Mouse (Mus musculus) CH12.LX (cell line): ENCODE measurements at regions not wholly inside any gene's neighbourhood (a gene's known extent, or its start where the extent isn't known, plus 50 kb on each side); places are given as distances from the start of the nearest gene placed in this dataset.

Experiments used
- DNase-seq: peaks from one replicate; pipeline ENCODE4 v3.0.0-alpha.2; 2013; ENCODE audit errors: extremely low read depth
- H3K27ac ChIP-seq: 2 replicates; pipeline ENCODE4 v1.5.1; 2012; ENCODE audit warnings: low read depth, mild to moderate bottlenecking, control low read depth, moderate library complexity; ENCODE audit not compliant: insufficient read depth
- H3K27me3 ChIP-seq: replicated peaks from 2 replicates; pipeline ENCODE3; 2012; ENCODE audit warnings: inconsistent platforms
- H3K36me3 ChIP-seq, 2 experiments: replicated peaks in 1 of 2; 2 replicates each; pipeline versions ENCODE3 to v1.6.1; 2012; ENCODE audit warnings: inconsistent platforms in 1 of 2, low read length in 1 of 2, mild to moderate bottlenecking in 1 of 2, mixed read lengths in 1 of 2, moderate library complexity in 1 of 2; ENCODE audit not compliant: control insufficient read depth in 1 of 2, insufficient read depth in 1 of 2
- H3K4me1 ChIP-seq, 2 experiments: 2 replicates each; pipeline ENCODE4 v1.6.1; 2012; ENCODE audit warnings: inconsistent platforms in 1 of 2, moderate library complexity in 1 of 2; ENCODE audit not compliant: insufficient read depth in 2 of 2, control insufficient read depth in 1 of 2
- H3K4me2 ChIP-seq: 2 replicates; pipeline ENCODE4 v1.6.1; 2012; ENCODE audit warnings: low read depth, mild to moderate bottlenecking, control low read depth; ENCODE audit not compliant: poor library complexity, insufficient read depth, severe bottlenecking
- H3K4me3 ChIP-seq, 3 experiments: fragments of 150-350 bp in 1 of 3; sonication (generic) in 1 of 3; replicated peaks in 1 of 3; 2 replicates each; pipeline versions ENCODE3 to v1.5.1; 2011 to 2012; ENCODE audit warnings: low read depth in 2 of 3, low read length in 2 of 3, mild to moderate bottlenecking in 2 of 3, moderate library complexity in 2 of 3, control low read depth in 1 of 3, improper control_type of control experiment in 1 of 3, inconsistent platforms in 1 of 3, mixed read lengths in 1 of 3; ENCODE audit not compliant: poor library complexity in 1 of 3
- H3K79me2 ChIP-seq: replicated peaks from 2 replicates; pipeline ENCODE4 v1.6.1; 2012; ENCODE audit warnings: mild to moderate bottlenecking, moderate library complexity; ENCODE audit not compliant: control insufficient read depth, poor library complexity, insufficient read depth, severe bottlenecking; ENCODE audit errors: extremely low read depth
- H3K9ac ChIP-seq: 2 replicates; pipeline ENCODE4 v1.6.1; 2012; ENCODE audit warnings: low read depth, mild to moderate bottlenecking, control low read depth, moderate library complexity; ENCODE audit not compliant: insufficient read depth
- H3K9me3 ChIP-seq: replicated peaks from 2 replicates; pipeline ENCODE3; 2012; ENCODE audit warnings: low read length, inconsistent platforms, mixed read lengths
- BHLHE40 ChIP-seq: IDR thresholded peaks from 2 replicates; pipeline ENCODE4 v1.6.1; 2011; ENCODE audit warnings: mild to moderate bottlenecking, low read depth, low read length, improper control_type of control experiment
- CHD1 ChIP-seq: IDR thresholded peaks from 2 replicates; pipeline ENCODE4 v1.6.1; 2012; ENCODE audit warnings: low read depth, low read length, improper control_type of control experiment, inconsistent platforms
- EP300 ChIP-seq: IDR thresholded peaks from 2 replicates; pipeline ENCODE4 v1.6.1; 2011; ENCODE audit warnings: low read length, improper control_type of control experiment
- ETS1 ChIP-seq: conservative IDR thresholded peaks from 2 replicates; pipeline ENCODE4 v1.6.1; 2012; ENCODE audit warnings: low read depth, mild to moderate bottlenecking, inconsistent platforms, low read length, improper control_type of control experiment, moderate library complexity
- IRF4 ChIP-seq: IDR thresholded peaks from 2 replicates; pipeline ENCODE4 v1.6.1; 2014; ENCODE audit warnings: low read depth, mild to moderate bottlenecking, inconsistent platforms, low read length, improper control_type of control experiment
- JUND ChIP-seq: conservative IDR thresholded peaks from 2 replicates; pipeline ENCODE4 v1.6.1; 2011; ENCODE audit warnings: low read depth, low read length, improper control_type of control experiment
- MAZ ChIP-seq: IDR thresholded peaks from 2 replicates; pipeline ENCODE4 v1.6.1; 2012; ENCODE audit warnings: low read depth, mild to moderate bottlenecking, inconsistent platforms, low read length, improper control_type of control experiment, moderate library complexity
- MXI1 ChIP-seq: IDR thresholded peaks from 2 replicates; pipeline ENCODE4 v1.6.1; 2011; ENCODE audit warnings: mild to moderate bottlenecking, low read depth, low read length, improper control_type of control experiment
- MYC ChIP-seq: IDR thresholded peaks from 2 replicates; pipeline ENCODE4 v1.6.1; 2011; ENCODE audit warnings: low read depth, mild to moderate bottlenecking, improper control_type of control experiment, low read length
- NRF1 ChIP-seq: IDR thresholded peaks from 2 replicates; pipeline ENCODE4 v1.6.1; 2014; ENCODE audit warnings: low read depth, mild to moderate bottlenecking, inconsistent platforms, low read length, improper control_type of control experiment, moderate library complexity
- PAX5 ChIP-seq: IDR thresholded peaks from 2 replicates; pipeline ENCODE4 v1.6.1; 2012; ENCODE audit warnings: low read length, inconsistent platforms, mixed read lengths
- POLR2A ChIP-seq: IDR thresholded peaks from 2 replicates; pipeline ENCODE4 v1.6.1; 2011; ENCODE audit warnings: low read depth, mild to moderate bottlenecking, improper control_type of control experiment, low read length
- POLR2AphosphoS2 ChIP-seq: IDR thresholded peaks from 2 replicates; pipeline ENCODE4 v1.6.1; 2011; ENCODE audit warnings: low read depth, low read length, improper control_type of control experiment
- RAD21 ChIP-seq: IDR thresholded peaks from 2 replicates; pipeline ENCODE4 v1.6.1; 2011; ENCODE audit warnings: low read depth, mild to moderate bottlenecking, low read length, improper control_type of control experiment, moderate library complexity
- RCOR1 ChIP-seq: conservative IDR thresholded peaks from 2 replicates; pipeline ENCODE4 v1.6.1; 2012; ENCODE audit warnings: low read depth, mild to moderate bottlenecking, inconsistent platforms, low read length, improper control_type of control experiment
- TCF12 ChIP-seq: IDR thresholded peaks from 2 replicates; pipeline ENCODE4 v1.6.1; 2014; ENCODE audit warnings: low read depth, mild to moderate bottlenecking, inconsistent platforms, low read length, improper control_type of control experiment
- UBTF ChIP-seq: IDR thresholded peaks from 2 replicates; pipeline ENCODE4 v1.6.1; 2012; ENCODE audit warnings: low read depth, mild to moderate bottlenecking, inconsistent platforms, low read length, improper control_type of control experiment, moderate library complexity
- USF2 ChIP-seq: conservative IDR thresholded peaks from 2 replicates; pipeline ENCODE4 v1.6.1; 2011; ENCODE audit warnings: low read depth, low read length, improper control_type of control experiment
- ZMIZ1 ChIP-seq: IDR thresholded peaks from 2 replicates; pipeline ENCODE4 v1.6.1; 2012; ENCODE audit warnings: low read depth, mild to moderate bottlenecking, inconsistent platforms, low read length, improper control_type of control experiment
- dilution Hi-C: fragments of 300-500 bp; cut with MboI; formaldehyde crosslinking; loops from 2 replicates; pipeline ENCODE4 v1.14.3; 2020; ENCODE audit warnings: low sequenced_read_pairs; ENCODE audit not compliant: extremely low pct_unique_long_range_greater_than_20kb, extremely low pct_ligation_motif_present
- in situ Hi-C: fragments of 300-500 bp; cut with MboI; formaldehyde crosslinking; loops from 3 replicates; pipeline ENCODE4 v1.14.3; 2019; ENCODE audit warnings: low sequenced_read_pairs, low pct_ligation_motif_present, low pct_unique_long_range_greater_than_20kb, mixed read lengths

DNA sequence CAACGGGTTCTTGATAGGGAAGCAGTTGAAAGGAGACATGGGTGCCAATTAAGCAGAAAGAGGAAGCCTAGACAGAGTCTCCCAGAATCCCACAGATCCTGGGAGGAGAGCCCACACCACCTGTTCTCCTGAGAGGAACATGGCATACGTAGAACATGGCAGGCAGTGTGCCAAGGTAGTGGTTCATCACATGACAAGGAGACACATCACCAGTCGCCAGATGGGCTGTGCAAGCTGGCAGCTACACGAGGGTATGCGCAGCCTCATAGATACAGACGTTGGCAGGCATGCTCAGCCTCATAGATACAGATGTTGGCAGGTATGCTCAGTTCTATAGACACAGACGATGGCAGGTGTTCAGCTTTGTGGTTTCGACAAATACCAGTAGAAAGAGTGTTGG, 68.1 kb upstream of the Mef2a start:
- Histone ChIP-seq H3K79me2 (no peaks in the 10 kb centered on the region), H3K4me2 (no peak overlapping the region), H3K9ac (no peak overlapping the region), H3K27me3 (no peaks in the 10 kb centered on the region), H3K4me3 (no peak overlapping the region), H3K9me3 (no peaks in the 10 kb centered on the region), H3K27ac (no peak overlapping the region), H3K36me3 (no peaks in the 10 kb centered on the region), H3K4me1 (peaks cover 19 to 57% of the 10 kb centered on the region in 2 experiments)
- DNase-seq: no peak
- dilution Hi-C loops: no loop called here
- TF ChIP-seq ETS1 (no peak), POLR2A (no peak), BHLHE40 (no peak), MAZ (no peak), POLR2AphosphoS2 (no peak), MYC (no peak), EP300 (no peak), PAX5 (no peak), TCF12 (no peak), NRF1 (no peak)
- TF ChIP-seq, all 38 proteins: peak for 0
- in situ Hi-C loops: no loop called here

DNA sequence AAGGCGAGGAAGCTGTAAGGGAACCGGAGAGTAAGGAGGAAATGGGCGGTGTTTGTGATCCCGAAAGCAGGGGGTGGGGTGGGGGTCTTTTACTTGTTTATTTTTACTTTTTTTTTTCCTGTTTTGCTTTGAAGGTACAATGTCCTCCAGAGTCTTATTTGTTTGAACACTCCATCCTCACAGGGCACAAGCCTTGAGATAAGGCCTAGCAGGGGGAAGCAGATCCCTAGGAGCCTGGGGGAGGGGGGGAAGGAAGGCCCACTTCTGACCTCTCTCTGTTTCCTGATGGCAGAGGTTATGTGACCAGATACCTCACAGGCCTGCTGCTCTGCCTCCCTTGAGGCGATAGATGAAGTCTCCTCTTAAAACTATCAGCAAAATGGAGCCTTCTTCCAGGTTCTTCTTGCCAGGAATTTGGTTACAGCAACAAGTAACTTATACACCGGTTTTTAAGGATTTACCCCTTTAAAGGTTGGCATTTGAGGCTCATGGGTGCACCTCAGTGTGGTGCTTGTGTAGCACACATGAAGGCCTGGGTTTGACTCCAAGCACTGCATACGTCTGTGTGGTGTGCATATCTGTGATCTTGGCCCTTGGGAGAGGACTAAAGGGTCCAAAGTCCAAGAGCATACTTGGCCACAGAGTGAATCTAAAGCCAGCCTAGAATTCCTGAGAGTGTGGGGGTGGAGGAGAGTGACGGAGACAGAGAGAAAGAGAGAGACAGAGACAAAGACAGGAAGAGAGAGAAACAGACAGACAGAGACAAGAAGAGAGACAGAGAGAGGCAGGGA, 64.8 kb upstream of the Mef2a start:
- Histone ChIP-seq H3K4me2 (no peak overlapping the region), H3K36me3 (no peaks in the 10 kb centered on the region), H3K4me1 (peaks cover 3 to 25% of the 10 kb centered on the region in 2 experiments; a peak in 2 of 4 replicates), H3K79me2 (no peaks in the 10 kb centered on the region), H3K4me3 (no peak overlapping the region), H3K27ac (no peak overlapping the region), H3K27me3 (no peaks in the 10 kb centered on the region), H3K9me3 (no peaks in the 10 kb centered on the region), H3K9ac (no peak overlapping the region)
- no peak for DNase-seq
- in situ Hi-C loops: no loop called here
- dilution Hi-C loops: no loop called here
- TF ChIP-seq MXI1: no peak

DNA sequence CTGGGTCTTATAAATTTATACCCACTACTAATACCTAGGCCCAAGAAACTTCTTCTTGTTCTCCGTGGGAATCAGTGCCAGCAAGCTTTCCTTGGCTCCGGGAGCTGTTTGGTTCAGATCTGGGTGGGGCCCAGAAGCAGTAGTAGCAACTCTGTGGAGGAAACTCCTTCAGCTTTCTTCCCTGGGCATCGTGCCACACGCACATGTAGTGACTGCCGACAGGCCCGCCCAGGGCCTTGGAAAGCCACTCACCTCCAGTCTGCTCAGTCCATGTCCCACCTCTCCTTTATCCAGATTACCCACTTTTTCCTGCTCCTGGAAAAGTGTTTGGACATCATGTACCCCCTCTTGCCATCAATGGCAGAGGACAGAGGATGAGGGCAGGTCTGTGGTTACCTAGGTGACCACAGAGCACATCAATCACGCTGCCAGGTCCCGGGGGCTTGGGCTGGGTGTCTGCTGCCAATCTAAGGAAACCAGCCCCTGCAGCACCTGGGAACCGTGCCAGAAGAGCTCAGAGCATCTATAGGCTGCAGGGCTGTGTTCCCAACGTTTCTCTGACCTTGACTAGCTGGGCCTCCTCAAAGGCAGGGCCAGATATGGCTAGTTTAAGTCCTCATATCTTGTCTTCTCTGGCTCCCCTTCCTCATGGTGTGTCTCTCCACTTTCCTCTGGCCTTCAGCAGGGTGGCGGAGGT, 63.1 kb upstream of the Mef2a start:
- H3K4me1 ChIP-seq: peaks cover 7 to 32% of the 10 kb centered on the region in 2 experiments; a peak in 3 of 4 replicates
- no peak for DNase-seq
- H3K27ac ChIP-seq: no peak overlapping the region
- no peaks in the 10 kb centered on the region for H3K9me3 ChIP-seq
- TF ChIP-seq RCOR1: no peak
- TF ChIP-seq ZMIZ1: no peak
- TF ChIP-seq ETS1: no peak
- TF ChIP-seq RAD21: no peak
- TF ChIP-seq USF2: no peak
- no peak for TF ChIP-seq CHD1
- TF ChIP-seq IRF4: no peak
- no peak for TF ChIP-seq JUND
- TF ChIP-seq UBTF: no peak
- dilution Hi-C loops: no loop called here
- H3K27me3 ChIP-seq: no peaks in the 10 kb centered on the region
- in situ Hi-C loops: no loop called here
- H3K36me3 ChIP-seq: no peaks in the 10 kb centered on the region
- H3K4me2 ChIP-seq: no peak overlapping the region
- H3K79me2 ChIP-seq: no peaks in the 10 kb centered on the region
- no peak overlapping the region for H3K4me3 ChIP-seq
- no peak overlapping the region for H3K9ac ChIP-seq
